Mouse (Mus musculus) activated CD4-positive, CD25-positive, alpha-beta regulatory T cell, adult 4 months (primary cell): Measurements from ENCODE around the gene Cep57l1. TPM values are rescaled to one million over a fixed set of nuclear protein-coding genes. Genes with fewer than 3 reads are reported as not detected.
"Not testable (repeated sequence)": the region's sequence is repeated elsewhere in the genome, so short reads cannot be mapped to it uniquely, and the experiment has no call there.

Source experiments
- ATAC-seq: one replicate; pipeline ENCODE4 v1.8.0; 2017
- polyA plus RNA-seq, 2 experiments: library from polyadenylated mRNA; unstranded; fragments of 100-300 nt; shearing (Covaris generic); gene quantifications; one replicate each; pipeline ENCODE4 v1.2.1; 2017

Gene Cep57l1
- polyA plus RNA-seq, result 10 to 100 TPM; 15.4 to 17.1 TPM

DNA sequence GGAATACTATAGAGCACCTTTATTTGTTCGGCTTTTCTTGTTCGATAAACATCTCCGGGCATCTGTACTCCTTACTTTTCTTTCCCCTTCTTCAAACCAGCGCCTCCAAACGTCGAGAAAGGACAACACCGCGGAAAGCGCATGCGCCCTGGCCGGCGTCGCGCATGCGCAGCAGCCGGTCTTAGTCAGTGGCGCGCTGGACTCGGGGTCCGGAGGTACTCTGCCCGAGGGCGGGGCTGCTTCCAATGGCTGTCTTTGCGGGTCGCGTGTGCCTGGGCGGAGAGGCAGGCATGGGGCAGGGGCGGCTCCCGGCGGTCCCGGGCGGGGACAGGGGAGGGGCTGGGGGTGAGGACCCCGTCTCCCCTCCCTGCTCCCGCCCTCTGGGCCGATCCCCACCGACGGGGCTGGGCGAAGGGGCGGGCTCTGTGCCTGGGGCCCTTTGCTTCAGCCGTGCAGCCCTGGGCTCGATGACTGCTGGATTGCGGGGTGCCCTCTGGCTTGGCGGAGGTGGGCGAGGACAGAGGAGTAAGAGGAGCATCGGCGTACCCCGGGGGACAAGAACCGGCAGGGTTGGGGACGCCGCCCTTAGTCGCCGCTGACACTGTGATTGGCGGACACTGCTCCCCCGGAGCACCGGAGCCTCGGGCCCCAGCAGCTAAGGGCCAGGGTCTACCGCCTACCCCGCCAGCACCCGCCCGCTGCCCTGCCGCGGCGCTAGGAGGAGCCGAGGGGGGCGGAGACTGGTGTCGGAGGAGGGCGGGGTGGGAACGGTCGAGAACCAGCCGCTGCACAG lies at the start of gene Cep57l1, which contains the start of gene Sesn1:
TSS of gene Cep57l1 (minus strand) at position 101 of the 793 bp plus-strand sequence.
TSS of gene Sesn1 (plus strand) at position 165 of the 793 bp plus-strand sequence.
- ATAC-seq, result peak; percentile 71

DNA sequence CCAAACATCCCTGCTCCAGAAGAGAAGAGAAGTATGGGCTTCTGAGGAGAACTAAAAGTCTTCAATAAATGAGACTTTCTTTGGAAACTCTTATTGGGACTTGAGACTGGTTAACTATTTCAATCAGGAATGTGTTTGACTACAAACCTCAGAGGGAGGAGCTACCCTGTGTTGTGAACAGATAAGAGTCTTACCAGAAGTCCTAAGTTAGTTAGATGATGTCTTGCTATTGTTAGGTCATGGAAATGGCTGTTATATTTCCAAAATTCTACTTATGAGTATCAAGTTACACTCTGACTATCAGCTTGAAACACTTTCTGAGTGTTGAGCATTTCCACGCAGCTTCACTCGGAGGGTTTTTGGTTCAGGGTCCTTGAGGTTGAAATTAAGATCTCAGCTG lies 39.0 kb upstream of the Cep57l1 start:
- no peak for ATAC-seq

DNA sequence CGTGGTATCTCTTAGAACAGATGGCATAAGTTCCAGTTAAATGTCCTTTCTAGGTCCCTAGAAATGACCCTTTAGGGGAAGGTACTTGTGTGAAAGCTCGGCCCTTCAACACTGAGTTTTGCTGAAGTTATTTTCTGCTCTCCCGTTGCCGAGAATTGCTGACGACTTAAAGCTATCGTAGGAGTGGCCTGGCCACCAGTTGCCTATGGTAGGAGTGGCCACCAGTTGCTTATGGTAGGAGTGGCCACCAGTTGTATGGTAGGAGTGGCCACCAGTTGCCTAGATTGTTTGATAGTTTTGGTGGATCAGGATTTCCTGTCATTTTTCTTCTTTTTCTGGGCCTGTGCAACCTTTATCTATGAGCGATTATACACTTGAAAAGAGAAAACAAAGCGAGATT lies 38.1 kb upstream of the Cep57l1 start:
- ATAC-seq, result no peak

DNA sequence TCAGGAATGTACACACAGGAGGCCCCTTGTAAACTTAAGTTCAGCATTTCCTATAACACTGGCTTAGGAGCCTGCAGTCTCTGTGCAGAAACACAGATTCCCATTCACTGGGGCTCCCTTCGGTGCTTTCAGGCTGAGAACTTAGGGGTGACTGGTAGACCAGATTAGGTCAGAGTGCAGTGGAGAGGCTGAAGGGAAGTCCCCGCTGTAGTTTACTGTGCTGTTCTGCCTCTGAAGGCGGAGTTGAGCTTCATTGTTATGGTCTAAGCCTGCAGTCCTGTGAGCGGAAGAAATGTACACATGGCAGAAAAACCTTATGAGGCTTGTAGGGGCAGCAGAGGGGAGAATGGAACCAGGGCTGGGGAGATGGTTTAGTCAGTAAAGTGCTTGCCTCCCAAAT lies 29.2 kb upstream of the Cep57l1 start:
- peak; percentile 86 for ATAC-seq

DNA sequence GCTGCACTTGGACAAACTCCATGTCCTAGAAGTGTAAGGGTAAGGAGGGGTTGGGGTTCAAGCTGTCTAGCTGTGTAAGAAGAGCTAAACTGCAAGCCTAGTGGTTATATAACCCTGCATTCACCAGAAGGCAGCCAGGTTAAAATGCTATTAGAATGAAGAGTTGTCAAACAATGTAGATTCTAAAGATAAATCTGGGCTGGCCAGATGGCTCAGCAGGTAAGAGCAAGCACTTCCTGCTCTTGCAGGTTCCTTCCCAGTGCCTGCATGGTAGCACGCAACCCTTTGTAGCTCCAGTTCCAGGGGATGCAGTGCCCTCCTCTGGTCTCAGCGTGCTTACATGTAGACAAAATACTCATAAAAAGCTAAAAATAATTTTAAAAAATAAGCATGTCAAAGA lies 24.5 kb upstream of the Cep57l1 start:
- no peak for ATAC-seq

DNA sequence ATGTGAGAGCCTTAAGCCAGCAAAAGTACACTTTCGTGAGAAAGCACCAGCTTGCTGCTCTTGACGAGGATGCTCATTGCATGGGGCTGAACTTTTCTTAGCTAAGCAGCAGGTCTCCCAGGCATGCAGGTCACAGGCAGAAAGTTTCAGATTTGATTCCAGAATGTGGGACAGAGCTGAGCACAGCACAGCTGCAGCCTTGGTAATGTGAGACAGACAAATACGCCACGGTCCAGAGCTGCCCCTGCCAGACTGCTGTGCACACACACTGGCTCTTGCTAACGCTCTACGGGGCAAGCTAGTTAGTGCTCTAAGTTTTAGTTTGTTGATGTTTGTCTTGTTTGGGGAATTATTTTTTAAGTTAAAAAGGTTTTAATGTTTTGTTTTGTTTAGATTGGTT lies 22.5 kb upstream of the Cep57l1 start:
- no peak for ATAC-seq

DNA sequence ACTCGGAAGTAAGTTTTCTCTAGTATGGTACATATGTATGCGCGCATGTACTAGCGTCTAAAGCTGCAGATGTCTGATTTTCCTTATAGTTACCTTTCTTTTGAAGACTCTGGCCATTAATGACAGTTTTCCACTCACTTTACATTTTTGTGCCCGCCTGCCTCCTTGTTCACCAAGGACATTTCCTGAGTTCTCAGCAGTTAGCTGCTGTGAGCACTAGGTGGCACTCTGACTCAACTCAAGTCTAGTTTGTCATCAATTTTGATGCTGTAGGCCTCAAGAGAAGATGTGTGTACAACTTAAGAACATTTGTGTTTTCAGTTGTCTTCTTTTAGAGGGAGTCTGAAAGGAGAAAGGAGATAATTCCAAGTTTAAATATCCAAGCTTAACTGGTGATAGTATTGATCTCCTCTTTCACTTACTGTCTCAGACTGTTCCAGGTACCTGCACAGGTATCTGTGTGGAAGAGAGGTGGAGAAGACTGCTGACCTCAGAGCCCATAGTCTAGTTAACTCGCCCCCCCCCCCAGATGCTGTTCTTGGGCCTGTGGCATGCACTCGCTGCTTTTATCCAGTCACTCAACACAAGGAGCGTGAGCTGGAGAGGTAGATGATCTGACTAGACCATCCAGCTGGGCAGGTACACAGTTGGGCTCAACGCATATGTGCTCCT lies 21.3 kb upstream of the Cep57l1 start:
- peak; percentile 81 for ATAC-seq

DNA sequence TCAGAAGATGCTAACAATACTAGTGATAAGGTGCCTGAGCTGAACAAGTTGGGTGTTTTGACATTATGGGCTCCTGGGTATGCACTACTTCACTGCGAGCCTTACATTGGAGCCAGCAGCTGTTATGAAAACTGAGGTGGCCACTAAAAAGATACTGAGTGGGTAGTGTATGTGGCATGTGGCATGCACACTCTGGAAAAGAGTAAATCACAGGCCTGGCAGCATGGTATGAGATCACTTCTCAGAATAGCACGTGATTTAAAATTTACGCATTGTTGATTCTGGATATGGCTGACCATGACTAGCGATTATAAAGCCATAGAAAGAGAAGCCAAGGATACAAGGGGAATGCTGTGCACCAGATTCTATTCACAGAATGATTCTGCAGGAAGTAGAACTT lies 20.8 kb upstream of the Cep57l1 start:
- no peak for ATAC-seq

DNA sequence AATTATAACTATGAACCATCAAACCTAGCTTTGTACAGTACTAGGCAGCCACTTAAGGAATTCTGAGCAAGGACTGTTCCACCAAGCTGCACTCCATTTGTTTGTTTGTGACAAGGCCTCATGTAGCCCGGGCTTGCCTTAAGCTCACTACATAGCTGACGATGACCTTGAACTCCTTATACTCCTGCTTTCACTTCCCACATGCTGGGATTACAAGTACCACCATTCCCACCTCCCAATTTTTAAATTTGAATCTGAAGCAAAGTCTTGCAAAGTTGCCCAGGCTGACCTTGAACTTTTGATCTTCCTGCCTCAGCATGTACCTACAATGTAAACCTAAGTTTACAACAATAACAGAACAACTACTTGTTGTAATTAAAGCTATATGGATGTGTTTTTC lies 20.3 kb upstream of the Cep57l1 start:
- no peak for ATAC-seq

DNA sequence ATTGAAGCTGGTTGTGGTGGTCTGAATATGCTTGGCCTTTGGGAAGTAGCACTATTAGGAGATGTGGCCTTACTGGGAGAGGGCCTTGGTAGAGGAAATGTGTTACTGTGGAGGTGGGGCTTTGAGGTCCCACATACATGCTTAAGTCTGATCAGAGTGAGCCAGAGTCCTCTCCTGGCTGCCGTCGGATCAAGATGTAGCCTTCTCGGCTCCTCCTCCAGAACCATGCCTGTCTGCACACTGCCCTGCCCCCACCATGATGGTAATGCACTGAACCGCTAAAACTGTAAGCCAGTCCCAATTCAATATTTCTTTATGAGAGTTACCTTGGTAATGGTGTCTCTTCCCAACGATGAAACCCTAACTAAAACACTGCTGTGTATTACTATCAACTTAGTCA lies 19.5 kb upstream of the Cep57l1 start:
- no peak for ATAC-seq

DNA sequence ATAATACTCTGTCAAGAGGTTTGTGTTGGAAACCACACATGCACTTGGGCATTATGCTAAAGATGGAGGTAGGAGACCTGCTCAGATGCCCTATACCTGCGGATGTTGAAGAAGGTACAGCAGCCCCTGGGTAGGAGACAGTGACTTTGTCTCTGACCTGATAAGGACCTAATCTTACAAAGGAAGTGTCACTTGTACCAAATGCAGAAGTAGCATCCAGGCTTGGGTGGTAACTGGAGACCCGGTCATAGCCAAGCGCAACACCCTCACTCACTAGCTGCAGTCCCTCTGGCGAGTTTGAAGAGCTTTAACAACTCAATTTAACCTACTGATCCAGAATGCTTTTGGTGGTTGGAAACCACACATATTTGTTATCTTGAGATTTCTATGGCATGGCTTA lies 18.1 kb upstream of the Cep57l1 start:
- no peak for ATAC-seq

DNA sequence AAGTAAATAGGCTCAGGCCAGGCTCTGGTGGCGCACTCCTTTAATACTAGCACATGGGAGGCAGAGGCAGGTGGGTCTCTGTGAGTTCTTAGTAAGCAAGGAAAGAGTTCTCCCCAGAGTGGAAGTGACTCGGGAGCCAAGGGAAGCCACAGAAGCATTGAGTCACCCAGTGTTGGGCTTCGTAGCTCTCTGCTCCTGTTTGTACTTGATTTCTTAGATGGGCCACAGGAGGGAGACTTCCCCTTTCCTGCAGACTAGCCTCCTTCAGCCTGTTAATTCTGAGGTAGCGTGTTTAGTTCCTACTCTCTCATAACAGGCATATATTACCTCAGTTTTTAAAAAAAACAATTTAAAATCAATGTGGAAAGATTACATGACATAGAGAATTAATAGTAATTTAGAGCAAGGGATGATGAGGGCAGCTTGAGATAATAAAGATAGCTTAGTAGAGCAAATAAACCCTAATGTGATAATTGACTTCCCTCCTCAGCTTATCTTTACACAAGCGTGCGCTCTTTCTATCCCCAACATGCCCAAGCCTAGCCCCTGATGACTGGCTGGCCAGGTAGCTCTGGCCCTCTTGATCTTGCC lies 16.9 kb upstream of the Cep57l1 start:
- no peak for ATAC-seq

DNA sequence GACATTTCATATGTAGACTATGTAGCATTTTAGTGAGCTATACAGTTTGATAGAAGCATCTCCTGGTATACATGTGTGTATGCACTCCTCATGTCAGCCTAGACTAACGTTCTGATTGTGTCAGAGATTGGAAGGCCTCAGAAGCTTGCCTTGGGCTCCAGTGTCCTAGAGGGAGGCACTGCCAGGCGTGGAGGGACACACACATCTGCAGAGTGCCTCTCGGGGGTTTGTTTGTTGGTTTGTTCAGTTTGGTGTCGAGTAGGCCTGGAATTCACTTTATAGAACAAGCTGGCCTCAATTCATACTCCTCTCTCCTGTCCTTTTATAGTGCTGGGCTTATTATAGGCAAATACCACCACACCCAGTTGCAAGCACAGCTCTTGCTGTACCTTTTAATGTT lies 16.3 kb upstream of the Cep57l1 start:
- no peak for ATAC-seq

DNA sequence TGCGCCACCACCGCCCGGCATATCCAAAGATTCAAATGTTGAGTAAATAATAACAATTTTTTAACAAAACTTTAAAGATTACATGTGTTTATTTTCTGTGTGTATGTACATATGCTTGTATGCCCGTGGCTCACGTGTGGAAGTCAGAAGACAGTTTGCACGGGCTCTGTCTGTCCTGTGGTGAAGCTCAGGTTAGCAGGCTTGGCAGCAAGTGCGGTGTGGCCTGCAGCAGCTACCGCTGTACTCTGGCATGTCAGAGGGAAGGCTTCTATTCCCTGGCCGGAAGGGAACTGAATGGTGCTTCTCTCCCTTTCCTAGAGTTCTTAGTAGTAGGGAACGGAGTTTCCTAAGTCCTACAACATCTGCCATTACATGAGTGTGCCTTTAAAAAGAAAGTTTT lies 15.4 kb upstream of the Cep57l1 start:
- no peak for ATAC-seq

DNA sequence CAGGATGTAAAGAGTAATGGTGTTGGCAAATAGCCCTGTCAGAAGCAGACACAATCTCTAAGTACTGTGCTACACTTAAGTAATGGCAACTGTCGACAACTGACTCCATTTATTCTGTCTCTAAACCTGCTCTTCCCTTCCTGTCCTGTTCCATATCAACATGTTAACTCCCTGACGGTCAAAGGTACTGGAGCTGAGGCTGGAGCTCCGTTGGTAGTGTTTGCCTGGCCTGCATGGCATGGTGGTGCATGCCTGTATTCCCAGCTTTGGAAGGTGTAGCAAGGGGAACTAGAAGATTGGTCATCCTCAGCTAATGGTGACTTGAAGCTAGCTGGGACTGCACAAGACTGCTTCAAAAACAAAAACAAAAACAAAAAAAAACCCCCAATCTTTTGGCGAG lies 14.2 kb upstream of the Cep57l1 start:
- ATAC-seq, result no peak

DNA sequence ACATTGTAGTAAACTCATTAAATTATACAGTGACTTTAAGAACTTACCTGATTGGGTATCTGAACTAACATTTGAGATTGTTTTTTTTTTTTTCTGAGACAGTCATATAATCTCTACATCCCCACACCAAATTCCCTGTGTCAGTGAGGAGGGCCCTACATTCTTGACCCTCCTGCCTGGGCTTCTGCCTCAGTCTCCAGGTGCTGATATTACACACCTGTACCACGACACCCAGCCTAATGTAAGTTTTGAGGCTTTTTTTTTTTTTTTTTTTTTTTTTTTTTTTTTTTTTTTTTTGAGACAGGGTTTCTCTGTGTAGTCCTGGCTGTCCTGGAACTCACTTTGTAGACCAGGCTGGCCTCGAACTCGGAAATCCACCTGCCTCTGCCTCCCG lies 13.6 kb upstream of the Cep57l1 start:
- not testable (repeated sequence) for ATAC-seq

DNA sequence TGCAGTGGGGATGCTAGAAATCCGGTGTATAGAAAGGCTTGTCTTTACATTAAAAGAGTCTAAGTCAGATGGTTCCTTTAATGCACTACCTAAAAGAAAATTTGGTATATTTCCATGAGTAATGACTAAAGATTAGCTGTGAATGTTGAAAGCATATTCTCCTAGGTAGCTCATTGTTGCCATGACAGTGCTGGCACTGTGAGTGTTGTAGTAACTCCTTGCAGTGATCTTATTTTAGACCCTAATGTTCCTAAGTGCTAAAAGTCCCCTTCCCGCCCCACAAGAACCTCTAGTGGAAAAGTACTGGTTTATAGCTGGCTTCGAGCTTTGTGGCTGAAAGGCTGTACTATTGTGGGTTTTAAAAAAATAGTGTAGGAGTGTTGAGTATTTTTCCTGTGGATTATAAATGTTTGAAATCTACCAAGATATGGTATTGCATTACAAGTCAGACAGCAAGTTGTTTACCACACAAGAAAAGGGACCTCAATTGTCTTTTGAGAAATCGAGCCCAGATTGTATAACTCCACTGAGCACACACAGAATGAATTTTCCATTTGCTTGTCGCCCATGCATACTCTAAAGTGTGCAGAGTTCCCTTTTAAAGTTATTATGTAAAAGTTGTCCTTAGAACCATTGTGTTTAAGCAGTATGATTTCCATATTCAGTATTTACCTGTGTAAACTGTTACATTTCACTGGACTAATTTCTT lies 13.1 kb upstream of the Cep57l1 start:
- no peak for ATAC-seq

DNA sequence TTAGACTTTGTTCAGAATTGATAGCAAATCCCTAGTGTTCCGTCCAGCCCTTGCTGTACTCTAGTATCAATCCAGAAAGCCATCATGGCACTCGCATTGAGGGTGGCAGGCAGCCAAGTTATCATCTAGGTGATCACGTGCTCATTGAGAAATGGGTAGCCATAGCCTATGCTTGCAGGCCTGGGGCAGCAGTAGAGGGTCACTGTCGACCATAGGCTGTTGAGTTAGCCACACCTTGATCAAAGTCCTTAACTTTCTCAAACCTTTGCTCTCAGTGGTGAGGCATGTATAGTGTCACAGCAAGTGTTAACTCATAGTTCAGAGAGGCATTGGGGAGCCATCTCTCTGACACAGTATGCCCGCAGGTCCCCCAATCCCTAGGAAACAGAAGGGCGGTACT lies 11.5 kb upstream of the Cep57l1 start:
- no peak for ATAC-seq

DNA sequence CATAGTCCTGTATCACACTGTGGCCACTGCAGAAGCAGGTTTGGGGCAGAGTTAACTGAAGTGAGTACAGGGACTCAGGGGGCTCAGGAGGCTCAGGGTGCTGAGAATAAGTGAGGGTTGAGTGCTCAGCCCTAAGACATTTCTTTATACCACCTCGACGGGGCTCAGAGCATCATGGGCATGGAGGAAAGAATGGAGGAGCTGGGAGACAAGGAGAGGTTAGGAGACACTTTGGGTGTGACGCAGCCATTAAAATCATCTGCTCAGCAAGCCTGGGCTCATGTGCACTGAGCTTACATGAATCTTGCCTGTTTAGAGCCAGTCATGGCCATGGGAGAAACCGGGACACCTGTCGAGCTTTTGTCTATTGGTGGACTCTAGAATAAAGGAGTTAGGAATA lies 10.7 kb upstream of the Cep57l1 start:
- no peak for ATAC-seq

DNA sequence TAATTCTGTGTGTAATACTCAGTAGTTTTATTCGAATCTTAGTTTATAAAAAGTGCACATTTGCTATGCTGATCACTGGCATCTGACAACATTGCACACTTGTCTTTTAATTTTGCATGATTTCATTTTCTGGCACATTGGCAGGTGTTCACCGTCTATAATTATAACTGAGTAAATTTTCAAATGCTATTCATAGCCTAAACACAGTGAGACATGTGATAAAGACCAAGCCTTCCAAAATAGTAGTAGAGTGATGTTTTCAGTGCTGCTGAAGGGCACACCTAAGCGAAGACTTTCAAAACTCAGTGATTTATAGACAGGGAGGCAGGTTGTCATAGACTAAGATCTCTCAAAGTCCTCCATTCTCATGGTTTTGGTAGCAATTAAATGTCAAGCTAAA lies 9.6 kb upstream of the Cep57l1 start:
- no peak for ATAC-seq

DNA sequence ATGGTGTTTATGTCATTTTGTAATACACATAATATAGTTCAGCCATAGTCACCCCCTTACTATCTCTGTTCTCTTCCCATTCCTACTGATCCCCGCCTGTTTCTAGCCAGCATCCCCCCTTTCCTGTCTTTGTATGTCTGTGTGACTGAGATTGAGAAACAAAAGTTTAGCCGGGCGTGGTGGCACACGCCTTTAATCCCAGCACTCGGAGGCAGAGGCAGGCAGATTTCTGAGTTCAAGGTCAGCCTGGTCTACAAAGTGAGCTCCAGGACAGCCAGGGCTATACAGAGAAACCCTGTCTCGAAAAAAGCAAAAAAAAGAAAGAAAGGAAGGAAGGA lies 9.0 kb upstream of the Cep57l1 start:
- not testable (repeated sequence) for ATAC-seq

DNA sequence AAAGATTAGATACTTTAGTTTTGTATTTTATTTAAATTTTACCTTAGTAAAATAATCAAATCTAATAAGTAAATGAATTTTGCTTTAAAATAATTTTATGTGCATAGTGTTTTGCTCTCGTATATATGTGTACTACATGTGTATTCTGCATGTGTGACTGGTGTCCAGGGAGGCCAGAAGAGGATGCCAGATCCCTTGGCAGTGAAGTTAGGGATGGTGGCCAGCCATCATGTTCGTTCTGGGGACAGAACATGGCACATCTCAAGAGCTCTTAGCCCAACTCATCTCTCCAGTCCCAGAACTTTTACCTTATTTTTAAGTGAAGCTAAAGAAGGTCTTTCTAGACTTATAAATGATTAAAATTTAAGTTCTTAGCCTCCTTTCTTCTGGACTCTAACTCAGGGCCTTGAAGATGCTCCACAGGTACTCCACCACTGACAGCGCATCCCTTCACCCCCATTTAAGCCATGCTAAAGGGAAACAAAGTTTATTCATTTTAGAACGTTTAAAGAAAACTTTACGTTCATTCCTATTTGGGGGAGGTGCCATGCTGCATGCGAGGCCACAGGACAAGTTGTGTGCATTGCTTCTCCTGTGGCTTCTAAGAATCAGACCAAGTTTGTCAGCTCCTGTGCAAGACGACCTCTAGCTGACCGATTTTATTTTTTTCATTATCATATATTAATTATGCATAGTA lies 8.5 kb upstream of the Cep57l1 start:
- no peak for ATAC-seq

DNA sequence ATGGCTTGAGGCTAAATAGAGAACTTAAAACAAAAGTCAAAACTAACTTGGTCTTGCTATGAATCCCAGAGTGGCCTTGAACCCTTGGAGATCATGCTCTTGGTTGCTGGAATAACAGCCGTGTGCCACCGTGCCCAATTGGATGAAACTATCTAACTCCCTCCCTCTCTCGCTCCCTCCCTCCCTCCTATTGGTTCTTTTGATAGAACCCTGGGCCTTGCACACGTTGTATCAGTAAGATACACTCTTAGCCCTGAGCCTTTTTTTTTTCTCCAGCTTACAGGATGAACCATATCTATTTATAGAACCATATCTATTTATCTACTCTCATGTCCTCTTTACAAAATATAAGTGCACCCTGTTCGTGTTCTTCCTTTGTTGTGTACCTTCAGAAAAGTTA lies 6.8 kb upstream of the Cep57l1 start:
- ATAC-seq, result peak; percentile 45
